Mouse (Mus musculus): ENCODE measurements around the gene Stmn3.

- TF ChIP-seq POLR2A (IDR thresholded peaks at IDR 0.05; ENCODE audit: control insufficient read depth, extremely low read depth, insufficient read depth, low read length, poor library complexity), result no peak
- no peak for TF ChIP-seq CTCF (IDR thresholded peaks at IDR 0.05; ENCODE audit: borderline replicate concordance, control insufficient read depth, extremely low read depth, insufficient read depth, low read length, poor library complexity)
Observed at GRCm38 (mm10) chr2:181274639-181275038, 39.7 kb downstream of the Stmn3 start.

All from thymus, adult 2 months (tissue).